Mouse (Mus musculus) gastrocnemius, adult 8-10 months (tissue): ENCODE results near the gene Chpf2. TPM values are rescaled to one million over a fixed set of nuclear protein-coding genes. Genes with fewer than 3 reads are reported as not detected.
A peak's percentile ranks its signal among the peaks of the same experiment; 100 is the strongest.

Experiments
- DNase-seq, 2 experiments: peaks; one replicate each; pipeline ENCODE4 v3.0.0; 2022; ENCODE audit warnings: low spot score in 2 of 2
- total RNA-seq, 4 experiments: library from RNA; stranded (reverse); gene quantifications; 2 replicates each; pipeline ENCODE4 v1.2.4; 2022

The Chpf2 gene
- total RNA-seq, 4 experiments from 2014 or later, result 8.5 to 14.5 (median 12.4) TPM

DNA sequence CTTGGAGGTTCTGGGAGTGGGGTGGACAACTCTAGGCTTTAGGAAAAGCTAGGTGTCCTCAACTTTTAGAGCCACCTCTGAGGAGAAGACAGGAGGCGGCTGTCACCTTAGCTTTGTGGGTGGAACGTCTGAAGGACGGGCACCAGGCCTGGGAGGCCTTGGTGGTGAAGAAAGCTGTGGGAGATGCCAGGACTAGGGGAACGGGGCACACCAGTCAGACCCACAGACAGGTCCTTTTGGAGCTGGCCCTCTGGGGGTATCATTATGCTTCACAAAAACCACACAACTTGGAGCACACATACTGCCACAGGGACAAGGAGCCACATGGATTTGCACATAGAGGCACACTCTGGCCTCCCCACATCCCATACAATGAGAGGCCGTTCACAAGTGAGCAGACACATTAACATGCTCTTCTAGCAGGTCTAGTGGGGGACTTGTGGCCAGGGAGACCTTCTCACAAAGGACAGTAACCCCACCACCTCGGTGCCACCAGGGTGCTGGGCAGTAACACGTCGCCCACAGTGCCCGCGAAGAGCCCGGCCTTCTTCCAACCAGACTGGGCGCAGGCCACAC, 17.6 kb downstream of the Chpf2 start:
- no peak for DNase-seq

DNA sequence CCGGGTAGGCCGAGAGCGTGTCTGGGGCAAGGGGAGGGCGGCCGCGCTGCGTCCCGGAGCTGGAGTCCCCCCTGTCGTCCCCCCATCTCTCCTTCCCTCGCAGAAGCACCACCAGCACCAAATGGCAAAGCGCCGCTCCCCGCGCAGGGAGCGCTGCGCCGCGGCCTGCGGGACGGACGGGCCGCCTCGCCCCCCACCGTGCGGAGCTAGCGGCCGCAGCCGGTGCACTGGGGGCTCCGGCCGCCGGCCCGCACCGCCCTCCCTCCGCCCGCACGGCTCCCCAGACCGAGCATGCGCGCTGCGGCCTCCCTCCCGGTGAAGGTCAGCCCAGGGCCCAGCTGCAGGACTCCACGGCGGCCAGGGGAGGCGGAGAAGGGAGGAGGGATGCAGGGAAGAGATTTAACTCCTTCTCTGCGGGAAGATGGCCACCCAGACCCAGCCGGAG, 18.1 kb downstream of the Chpf2 start:
- peak; percentile 86 to 88 for DNase-seq

DNA sequence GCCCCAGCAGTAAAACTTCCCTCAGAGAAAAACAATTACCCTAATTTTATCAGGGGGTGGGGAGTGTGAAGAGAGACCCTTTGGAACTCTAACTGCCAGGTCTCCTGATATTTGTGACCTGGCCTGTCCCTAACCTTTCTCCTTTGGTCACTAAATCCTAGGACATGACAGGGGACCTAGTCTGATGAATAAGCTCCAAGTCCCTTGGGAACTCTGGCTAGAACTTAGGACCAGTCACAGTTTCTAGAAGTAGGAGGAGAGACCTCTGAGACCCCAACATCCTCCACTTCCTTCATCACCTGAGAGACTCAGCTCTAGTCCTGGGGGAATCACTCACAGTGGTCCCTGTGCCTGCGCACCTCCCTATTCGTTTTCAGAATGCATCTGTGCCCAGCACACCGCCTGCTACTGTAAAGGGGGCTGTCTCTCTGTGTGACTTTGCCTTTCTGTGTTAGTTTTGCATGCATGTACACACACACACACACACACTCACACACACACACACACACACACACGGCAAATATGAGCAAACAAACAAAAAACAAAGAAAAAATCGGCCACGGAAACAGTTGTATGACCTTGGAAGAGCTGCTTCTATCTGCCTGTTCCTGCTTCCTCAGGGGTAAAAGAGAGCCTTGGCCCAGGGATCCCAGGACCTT, 18.9 kb downstream of the Chpf2 start:
- no peak for DNase-seq

DNA sequence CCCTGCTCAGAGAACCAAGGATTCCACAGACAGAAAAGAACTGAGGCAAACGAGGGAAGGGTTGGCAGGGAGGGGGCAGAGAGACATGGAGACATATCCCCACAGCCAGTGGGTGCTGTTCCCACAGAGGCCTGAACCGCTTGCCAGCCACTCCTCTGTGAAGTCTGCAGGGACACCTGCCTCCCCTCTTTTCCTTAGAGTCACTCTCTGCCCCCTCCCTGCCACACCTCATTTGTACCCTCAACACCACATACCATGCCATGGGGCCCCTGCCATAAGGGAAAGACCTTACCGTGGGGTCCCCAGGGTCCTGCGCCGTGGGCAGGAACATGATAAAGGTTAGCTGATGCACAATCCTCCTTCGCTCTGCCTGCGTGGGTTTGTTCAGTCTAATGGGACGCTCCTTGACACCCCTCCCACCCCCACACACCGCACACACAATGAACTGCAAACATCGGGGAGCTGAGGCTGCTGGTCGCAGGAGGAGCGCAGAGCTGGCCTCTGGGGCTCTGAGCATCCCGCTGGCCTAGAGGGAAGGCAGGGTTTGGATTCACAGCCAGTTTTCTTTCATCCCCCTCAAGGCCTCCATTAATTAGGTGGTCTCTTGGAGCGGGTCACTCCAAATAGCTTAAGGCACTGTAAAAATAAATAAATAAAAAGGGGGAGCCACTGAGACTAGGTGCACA, 19.6 kb downstream of the Chpf2 start:
- DNase-seq, result no peak

DNA sequence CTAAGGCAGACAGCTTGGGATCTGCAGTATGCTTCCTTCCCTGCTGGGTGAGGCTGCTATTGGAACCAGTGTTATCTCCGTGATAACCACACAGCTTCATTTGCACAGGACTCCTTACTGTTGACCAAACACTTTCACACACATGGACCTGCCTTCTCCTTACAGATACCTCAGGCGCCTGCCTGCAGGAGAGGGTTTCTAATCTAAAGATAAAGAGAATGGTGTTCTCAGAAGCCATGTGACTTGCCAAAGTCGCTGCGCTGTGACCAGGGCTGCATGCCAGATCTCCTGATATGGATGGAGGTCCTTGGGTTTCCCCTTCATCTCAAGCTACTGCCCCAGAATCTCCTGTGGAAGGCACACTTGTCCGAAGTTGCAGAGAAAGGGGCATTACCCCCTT, 22.8 kb downstream of the Chpf2 start:
- DNase-seq, result no peak

DNA sequence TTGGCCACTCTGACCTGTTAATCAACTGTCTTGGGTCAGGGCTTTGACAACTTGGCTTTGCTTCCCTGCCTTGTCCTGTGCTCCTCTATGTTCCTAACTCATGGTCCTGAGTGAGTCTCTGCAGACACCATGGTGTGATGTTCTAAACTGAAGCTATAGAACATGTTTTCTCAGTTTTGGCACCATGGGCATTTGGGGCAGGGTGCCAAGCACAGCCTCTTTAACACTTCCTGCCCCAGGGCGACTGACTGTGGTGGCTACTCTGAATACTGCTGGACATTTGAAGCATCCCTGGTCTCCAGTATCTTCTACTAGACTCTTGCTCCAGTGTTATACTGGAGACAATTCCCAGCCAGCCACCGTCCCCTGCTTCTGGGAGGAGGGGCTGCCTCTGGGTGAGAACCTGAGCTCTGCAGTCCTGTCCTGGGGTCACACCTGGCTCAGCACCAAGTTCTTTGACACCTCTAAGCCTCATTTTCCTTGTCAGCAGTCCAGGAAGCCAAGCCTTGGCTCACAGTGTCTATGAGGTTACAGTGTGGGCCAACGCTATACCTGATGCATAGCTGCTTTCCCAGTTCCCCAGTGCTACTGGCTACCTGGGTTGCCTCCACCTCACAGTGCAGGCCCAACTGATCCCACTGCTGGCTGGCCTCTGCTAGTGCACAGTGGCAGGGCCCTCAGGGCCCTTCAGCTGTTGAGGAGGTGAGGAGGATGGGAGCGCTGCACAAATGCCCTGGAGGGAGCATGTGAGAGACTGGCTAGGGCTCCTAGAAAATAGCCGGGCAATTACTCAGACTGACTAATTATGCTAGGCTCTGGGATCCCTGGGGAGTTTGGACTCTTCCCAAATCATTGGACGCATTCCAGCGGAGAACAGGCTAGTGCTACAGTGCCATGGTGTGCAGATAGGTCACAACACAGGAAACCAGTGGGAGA, 25.1 kb downstream of the Chpf2 start:
- DNase-seq, result no peak

DNA sequence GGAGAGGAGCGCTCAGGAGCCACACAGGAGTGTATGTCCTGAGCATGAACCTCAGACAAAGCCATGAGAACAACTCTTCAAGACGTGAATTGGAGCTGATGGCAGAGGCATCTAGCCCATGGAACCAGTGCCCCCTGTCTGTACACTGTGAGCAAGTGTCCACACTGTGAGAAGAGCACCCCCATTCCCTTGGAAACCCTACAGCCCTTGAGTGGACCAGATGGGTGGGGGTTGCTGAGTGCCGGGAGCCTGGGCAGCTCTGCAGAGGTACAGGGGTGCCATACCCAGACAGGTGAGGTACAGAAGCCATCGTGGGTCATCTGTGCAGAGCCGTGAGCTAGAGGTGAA, 25.7 kb downstream of the Chpf2 start:
- no peak for DNase-seq

DNA sequence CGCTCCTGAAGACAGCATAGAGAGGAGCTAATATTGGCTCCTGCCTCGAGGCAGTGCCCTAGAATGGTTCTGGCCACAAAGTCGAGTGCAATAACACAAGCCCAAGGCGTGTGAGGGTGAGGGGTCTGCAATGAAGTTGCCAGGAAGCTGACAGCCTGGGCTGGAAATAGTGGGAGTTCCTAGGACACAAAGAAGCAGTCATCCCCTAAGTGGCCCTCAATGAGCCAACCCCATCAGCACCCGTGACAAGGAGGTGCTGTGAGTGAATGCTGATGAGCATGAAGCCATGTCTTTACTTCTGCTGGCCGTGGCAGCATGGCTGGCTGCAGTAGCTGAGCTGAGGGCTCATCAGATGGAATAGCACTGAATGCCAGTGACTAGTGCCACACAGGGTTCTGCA, 28.6 kb downstream of the Chpf2 start:
- no peak for DNase-seq

DNA sequence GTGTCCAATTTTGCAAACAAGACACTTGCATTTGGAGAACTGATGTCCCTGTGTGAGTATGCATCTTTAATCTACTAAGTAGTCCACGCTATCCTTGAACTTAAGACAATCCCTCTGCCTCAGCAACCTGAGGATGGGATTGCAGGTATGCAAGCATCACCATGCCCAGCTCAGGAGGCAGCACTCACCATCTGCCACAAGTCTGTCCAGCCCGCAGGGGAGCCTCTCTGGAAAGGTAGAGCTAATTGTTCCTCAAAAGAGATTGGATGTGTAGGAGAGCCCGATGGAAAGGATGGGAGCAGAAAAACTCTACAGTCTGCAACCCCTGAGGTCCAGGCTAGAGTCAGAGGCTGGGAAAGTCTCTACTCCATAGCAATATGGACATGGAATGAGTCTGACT, 32.4 kb downstream of the Chpf2 start:
- DNase-seq, result no peak

DNA sequence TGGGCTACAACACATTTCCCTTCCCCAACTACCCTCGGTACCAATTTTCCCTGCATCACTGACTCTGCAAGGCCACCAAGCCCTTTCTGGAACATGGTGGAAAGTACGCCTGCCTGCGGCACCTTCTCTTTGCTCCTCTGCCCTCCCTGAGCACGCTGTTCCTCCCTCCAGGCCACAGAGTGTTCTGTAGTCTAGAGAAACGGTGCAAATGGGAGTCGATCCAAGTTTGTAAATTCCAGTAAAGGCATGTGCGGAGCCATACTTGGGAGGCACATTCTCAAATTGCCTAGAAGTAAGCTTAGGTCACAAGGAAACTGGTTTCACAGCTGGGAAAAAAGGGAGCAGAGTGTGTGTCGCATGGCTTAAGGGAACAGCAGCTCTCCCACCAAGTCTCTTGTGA, 33.6 kb downstream of the Chpf2 start:
- no peak for DNase-seq

DNA sequence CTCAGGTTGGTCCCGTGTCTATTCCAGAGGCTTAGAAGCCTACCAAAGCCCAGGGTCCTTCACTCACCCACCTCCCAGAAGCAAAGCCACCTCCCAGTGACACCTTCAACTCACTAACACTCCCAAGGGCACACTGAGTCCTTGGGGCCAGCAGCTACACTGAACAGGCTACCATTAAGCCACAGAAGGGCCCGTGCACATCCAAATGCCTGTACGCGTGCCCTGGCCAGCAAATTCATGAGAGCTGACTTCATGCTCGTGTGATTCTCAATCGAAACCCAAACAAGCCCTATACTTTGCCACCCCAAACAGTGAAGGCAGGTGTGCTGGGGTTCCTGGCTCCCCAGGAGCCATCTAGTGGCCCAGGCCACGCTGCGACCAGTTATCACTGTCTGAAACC, 34.1 kb downstream of the Chpf2 start:
- DNase-seq, result no peak

DNA sequence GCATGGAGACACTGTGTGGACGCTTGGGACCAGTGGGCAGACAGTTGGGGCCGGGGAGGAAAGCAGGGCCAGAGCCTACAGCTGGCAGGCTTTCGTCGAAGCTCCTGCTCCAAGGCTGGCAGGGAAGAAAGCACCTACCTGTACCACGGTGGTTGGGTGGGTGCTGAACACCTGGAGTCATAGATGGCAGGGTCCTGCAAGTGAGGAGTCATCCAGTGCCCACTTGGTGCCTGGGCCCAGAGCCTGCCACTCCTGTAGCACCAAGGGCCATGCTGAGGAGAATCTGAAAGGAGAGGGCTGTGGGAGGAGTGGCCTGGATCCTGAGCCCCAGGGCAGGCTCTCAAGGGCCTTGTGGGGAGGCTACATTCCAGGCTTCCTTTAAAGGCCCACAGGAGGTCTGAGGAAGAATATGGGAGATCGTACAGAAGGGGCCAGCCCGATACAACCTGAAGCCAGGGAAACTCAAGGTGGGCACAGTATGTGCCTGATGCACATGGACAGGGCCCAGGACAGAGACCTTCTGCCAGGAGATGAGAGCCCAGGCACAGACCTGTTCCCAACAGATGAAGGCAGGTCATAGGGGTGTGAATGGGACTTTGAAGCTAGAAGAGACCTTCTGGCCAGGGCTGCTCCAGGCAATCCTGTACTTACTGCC, 36.0 kb downstream of the Chpf2 start:
- no peak for DNase-seq

DNA sequence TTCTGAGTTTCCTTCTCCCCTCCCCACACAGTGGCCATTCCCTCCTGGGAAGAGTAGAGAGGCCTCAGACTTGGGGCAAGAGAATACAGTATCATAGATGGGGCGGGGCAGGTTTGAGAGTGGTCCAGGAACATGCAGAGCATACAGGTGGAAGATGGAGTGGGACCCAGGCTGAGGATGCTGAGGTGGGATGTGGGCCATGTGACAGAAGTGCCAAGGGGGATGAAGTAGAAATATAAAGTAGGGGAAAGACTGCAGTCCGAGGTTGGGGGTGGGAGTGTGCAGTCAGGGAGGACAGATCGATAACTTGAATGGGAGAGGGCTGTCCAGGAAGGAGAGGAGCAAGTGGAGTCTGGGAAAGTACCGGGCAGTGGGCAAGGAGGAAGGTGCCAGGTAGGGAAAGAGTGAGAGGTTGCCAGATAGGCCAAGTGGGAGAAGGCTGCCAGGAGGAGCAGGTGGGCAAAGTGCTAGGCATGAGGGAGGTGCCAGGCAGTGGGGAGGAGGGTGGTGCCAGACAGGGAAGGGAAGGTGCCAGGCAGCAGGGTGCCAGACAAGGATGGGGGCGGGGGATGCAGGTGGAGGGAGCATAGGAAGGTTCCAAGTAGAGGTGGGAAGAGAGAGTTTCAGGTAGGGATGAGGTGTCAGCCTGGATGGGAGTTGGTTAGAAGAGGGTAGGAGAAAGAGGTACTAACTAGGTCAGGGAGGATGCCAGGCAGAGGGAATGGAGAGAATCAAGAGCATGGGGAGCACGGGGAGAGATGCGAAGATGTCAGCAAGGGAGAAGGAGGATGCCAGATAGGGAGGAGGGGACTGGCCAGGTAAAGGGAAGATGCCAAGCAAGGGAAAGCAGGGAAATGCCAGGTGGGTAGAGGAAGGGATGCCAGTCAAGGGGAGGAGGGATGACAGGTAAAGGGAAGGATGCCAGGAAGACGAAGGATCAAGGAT, 36.8 kb downstream of the Chpf2 start:
- DNase-seq, result no peak

DNA sequence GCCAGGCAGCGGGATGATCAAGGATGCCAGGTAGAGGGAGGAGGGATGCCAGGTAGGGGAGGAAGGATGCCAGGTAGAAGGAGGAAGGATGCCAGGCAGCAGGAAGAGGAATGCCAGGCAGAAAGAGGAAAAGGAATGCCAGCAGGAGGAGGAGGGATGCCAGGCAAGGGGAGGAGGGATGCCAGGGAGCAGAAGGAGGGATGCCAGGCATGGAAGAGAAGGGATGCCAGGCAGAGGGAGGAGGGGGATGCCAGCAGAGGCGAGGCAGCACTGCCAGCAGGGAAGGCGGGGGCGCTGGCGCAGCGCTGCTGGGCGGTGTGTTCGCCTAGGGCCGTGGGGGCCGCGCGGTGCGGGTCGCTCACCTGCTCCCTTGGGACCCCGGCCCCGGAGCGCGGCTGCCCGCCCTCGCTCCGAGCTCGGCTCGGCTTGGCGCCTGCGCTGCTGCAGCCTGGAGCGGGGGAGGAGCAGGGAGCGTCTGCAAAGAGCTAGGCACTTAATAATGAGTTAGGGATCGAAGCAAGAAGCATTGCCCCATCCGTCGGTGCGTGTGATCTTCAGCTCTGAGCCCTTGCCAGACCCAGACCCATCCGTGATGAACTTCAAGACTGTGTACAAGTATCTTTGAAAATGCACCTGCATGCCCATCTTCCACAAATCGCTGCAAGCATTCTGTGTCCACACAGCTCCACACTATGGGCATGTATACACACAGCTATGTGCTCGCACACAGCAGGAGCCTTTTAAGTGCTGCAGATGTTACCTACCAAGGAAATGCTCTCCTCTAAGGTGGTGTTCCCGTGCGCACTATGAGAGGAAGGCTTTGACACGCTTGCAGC, 37.7 kb downstream of the Chpf2 start, which contains the start of gene Smarcd3:
Gene Smarcd3, minus strand, starts transcription at position 426 of the 836 bp plus-strand sequence.
- DNase-seq, result no peak

DNA sequence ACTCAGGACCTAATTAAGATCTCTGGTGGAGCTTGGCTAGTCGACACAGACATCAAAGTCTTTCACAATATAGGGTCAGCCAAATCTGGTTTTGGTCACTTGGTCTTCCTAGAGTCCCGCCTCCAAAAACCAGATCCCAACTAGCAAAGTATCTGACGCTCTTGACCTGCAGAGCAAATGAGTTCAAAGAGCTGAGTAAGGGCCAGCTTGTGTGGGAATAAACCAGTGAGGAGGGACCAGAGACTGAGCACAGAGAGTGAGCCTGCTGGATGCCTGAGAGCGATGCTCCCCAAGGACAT, 38.2 kb downstream of the Chpf2 start:
- no peak for DNase-seq

DNA sequence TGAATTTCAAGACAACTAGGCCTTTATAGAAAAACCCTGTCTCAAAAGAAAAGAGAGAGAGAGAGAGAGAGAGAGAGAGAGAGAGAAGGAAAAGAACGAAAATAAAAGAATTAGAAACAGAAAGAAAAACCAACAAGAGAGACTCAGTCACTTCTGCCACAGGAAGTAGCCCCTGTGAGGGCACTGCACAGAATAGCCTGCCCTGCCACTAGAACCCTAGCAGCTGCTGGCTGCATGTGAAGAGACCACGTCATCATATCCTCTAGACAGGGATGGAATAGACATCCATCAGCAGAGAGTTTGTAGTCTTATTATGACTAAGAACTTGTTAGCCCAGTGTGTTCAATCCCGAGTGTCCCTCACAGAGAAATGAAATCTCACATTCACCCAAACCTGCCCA, 43.2 kb downstream of the Chpf2 start:
- no peak for DNase-seq

DNA sequence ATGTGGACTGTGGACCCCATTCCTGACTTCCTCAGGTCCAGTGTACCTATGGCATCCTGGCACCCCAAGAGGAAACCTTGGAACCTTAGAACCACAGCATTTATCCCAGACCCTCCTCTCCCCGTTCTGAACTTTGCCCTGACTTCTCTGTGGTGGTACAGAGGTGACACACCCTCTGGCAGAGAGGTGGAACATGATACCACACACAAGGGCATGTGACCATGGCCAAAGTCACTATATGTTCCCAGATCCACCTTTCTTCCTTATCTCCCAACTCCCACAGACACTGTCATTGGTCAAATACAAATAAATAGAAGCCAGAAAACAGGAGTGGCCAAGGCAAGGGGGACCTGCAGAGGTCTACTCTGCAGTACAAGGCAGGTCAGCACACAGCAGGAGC, 48.6 kb downstream of the Chpf2 start:
- no peak for DNase-seq

DNA sequence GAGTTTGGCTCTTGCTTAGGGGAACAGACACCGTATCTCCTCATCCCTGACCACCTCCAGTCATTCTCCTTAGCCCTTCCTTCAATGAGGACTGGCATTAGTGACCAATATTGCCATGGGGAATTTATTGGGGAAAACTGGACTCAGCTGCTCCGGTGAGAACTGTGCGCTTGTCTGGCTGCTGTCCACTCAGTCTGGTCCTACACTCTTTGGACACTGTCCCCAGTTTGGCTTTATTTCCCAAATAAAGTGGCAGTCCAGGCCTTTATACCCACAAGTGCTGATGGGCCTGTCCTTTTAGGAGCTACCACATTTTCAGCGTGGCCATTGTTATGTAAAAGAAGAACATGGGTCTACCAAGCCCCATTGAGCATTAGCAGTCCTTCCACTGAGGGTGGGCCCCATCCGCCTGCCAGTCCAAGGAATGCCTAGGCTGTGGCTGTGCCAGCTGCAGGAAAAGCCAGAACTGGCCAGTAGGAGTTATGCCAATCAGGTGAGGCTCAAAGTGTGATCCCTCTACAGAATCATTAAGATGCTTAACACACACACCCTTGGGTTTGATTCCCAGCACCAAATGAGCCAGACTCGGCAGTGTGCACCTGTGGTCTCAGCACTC, 49.1 kb downstream of the Chpf2 start:
- no peak for DNase-seq

DNA sequence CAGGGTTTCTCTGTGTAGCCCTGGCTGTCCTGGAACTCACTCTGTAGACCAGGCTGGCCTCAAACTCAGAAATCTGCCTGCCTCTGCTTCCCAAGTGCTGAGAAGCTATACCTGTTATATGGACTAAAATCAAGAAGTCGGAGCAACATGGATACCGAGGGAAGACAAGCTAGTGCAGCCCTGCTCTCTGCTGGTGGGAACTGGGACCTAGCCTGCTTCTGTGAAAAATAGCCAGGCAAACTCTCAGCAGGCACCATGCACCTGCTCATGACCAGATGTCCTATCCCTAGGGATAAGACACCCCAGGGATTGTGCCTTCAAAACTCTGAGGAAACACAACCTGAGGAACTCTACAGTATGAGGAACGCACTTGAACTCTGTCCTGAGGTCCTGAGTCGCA, 50.4 kb downstream of the Chpf2 start:
- DNase-seq, result no peak
